Mouse (Mus musculus) E14TG2a.4 (cell line): ENCODE measurements around the gene Mllt6.
A peak's percentile ranks its signal among the peaks of the same experiment; 100 is the strongest.

Experiments used
- H3K27me3 ChIP-seq: 2 replicates; pipeline ENCODE4 v1.6.1; 2014; ENCODE audit warnings: low read length, control low read depth; ENCODE audit not compliant: insufficient read depth
- H3K36me3 ChIP-seq: 2 replicates; pipeline ENCODE4 v1.6.1; 2014; ENCODE audit warnings: low read length, control low read depth; ENCODE audit not compliant: insufficient read depth
- H3K4me1 ChIP-seq: replicated peaks from 2 replicates; pipeline ENCODE4 v1.6.1; 2014; ENCODE audit warnings: low read depth, low read length, control low read depth
- H3K4me3 ChIP-seq: replicated peaks from 2 replicates; pipeline ENCODE4 v1.5.1; 2014; ENCODE audit warnings: mild to moderate bottlenecking, low read length
- H3K9me3 ChIP-seq: 2 replicates; pipeline ENCODE4 v1.6.1; 2014; ENCODE audit warnings: low read length, control low read depth
- CTCF ChIP-seq: conservative IDR thresholded peaks from 2 replicates; pipeline ENCODE4 v1.5.1; 2014; ENCODE audit warnings: low read length
- NANOG ChIP-seq: IDR thresholded peaks from 2 replicates; pipeline ENCODE4 v1.6.1; 2014; ENCODE audit warnings: borderline replicate concordance, low read length, mixed read lengths
- POU5F1 ChIP-seq: IDR thresholded peaks from 2 replicates; pipeline ENCODE4 v1.6.1; 2014; ENCODE audit warnings: low read length, borderline replicate concordance

The Mllt6 gene

DNA sequence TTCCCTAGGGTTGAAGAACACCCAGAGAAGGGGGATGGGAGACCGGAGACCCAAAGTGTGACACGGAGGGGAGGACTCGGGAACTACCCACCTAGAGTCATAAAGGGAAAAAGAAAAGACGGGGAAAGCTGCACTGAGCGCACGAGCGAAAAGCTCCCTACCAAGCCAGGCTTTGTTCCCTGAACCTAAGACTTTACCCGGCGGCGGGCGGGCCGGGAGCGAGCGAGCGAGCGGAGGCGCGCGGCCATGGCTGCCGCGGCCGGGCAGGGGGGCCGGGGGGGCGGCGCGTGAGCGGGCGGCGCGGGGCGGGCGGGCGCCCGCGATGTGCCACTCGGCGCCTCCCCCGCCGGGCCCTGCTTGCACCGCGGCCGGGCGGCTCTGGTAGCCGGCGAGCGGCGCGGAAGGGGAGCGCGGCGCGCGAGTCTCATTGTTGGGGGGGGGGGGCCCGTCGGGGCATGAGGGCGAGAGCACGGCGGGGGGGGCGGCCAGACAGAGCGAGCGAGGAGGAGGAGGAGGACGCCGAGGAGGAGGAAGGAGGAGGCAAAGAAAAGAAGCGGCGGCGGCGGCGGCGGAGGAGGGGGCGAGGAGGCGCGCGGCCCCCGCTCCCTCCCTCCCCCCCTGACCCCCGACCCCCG, at the start of gene Mllt6:
Gene Mllt6 (plus strand): TSS at position 522 of the 635 bp plus-strand sequence.
- Histone ChIP-seq H3K27me3 (no peaks in the 10 kb centered on the region), H3K9me3 (no peaks in the 10 kb centered on the region), H3K4me1 (peaks cover 60% of the 10 kb centered on the region), H3K36me3 (peaks cover 42% of the 10 kb centered on the region), H3K4me3 (peak within 1 kb of the TSS; percentile 94)
- no peak for TF ChIP-seq POU5F1
- no peak for TF ChIP-seq CTCF
- TF ChIP-seq NANOG = no peak

DNA sequence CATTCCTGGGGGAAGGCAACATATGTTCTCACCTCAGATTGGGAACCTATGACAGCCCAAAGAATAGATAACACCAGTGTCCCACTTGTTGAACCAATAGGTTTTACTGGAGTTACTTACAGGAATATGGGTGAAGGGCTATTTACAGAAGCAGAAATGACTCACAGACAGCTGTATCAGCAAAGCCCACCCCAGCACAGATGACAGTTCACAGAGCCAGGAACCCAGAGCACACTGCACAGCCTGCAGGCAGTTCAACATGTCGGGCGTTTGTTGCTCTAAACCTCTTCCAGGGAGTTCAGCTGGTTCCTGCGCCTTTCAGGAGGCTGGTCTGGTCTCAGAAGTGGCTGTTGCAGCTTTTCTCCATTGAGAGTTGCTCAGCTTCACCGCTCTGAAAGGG, 47.9 kb upstream of the Mllt6 start:
- Histone ChIP-seq H3K4me3 (no peak overlapping the region), H3K27me3 (no peaks in the 10 kb centered on the region), H3K9me3 (no peaks in the 10 kb centered on the region), H3K4me1 (peaks cover 62% of the 10 kb centered on the region), H3K36me3 (peaks cover 98% of the 10 kb centered on the region)
- TF ChIP-seq CTCF = no peak
- TF ChIP-seq NANOG = no peak
- no peak for TF ChIP-seq POU5F1

DNA sequence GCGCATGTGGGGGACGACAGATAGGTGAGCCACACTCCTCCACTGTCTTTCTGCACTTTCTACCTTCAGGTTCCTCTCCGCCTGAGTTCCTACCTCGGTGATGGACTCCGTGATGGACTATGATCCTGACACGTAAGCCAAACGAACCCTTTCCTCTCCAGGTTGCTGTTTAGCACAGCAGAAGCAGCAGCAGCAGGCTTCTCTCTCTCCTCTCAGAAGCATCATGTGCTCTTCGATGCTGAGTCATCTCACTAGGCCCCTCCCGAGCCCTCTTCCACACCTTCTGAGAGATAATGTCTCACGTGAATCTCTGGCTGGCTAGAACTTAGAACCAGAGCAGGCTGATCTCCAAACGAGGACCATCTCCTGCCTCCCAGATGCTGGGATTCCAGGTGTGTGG, 44.8 kb upstream of the Mllt6 start:
- H3K9me3 ChIP-seq = no peaks in the 10 kb centered on the region
- H3K36me3 ChIP-seq = peaks cover 93% of the 10 kb centered on the region
- TF ChIP-seq POU5F1 (no peak), NANOG (no peak), CTCF (no peak)
- peaks cover 50% of the 10 kb centered on the region for H3K4me1 ChIP-seq
- H3K27me3 ChIP-seq = no peaks in the 10 kb centered on the region
- peak overlapping the region; percentile 60 for H3K4me3 ChIP-seq

DNA sequence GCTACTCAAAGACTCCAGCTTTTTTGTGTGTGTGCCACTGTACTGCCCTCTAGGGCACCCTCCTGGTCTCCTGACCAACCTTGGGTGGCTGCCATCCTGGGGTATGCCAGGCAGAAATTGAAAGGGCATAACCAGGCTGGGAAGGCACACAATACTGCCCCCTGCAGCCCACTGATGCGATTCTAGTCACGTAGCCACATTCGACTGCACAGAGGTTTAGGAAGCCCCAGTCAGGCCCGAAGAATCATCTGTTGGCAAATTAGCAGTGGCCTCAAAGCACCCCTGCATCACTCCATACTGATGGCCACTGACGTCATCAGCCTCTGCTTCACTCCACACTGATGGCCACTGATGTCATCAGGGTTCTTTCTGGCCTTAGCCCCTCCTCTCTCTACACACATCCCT, 43.8 kb upstream of the Mllt6 start:
- Histone ChIP-seq H3K4me1 (peaks cover 60% of the 10 kb centered on the region), H3K27me3 (no peaks in the 10 kb centered on the region), H3K36me3 (peaks cover 89% of the 10 kb centered on the region), H3K9me3 (no peaks in the 10 kb centered on the region), H3K4me3 (no peak overlapping the region)
- TF ChIP-seq CTCF (peak; percentile 44), POU5F1 (no peak)

DNA sequence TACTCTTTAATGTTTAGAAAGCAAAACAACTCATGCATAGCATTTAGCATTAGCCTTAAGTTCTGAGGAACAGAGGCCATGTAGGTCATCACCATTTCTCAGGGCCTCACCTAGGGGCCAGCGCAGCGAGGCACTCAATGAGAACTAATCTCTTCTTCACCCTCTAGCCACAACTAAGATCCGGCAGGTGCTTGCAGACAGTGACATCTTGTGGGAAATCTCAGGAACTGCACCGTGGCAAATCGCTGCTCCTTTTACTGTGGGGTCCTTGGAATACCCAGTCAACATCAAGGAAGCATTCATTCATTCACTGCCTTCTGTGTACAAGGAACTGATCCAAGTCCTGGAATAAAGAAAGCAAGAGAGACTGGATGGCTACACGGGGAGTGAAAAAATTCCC, 40.8 kb upstream of the Mllt6 start:
- H3K4me1 ChIP-seq = peaks cover 69% of the 10 kb centered on the region
- no peak for TF ChIP-seq NANOG
- TF ChIP-seq CTCF = peak; percentile 100
- TF ChIP-seq POU5F1 = no peak
- H3K9me3 ChIP-seq = no peaks in the 10 kb centered on the region
- H3K4me3 ChIP-seq = no peak overlapping the region
- H3K36me3 ChIP-seq = peaks cover 66% of the 10 kb centered on the region
- H3K27me3 ChIP-seq = no peaks in the 10 kb centered on the region

DNA sequence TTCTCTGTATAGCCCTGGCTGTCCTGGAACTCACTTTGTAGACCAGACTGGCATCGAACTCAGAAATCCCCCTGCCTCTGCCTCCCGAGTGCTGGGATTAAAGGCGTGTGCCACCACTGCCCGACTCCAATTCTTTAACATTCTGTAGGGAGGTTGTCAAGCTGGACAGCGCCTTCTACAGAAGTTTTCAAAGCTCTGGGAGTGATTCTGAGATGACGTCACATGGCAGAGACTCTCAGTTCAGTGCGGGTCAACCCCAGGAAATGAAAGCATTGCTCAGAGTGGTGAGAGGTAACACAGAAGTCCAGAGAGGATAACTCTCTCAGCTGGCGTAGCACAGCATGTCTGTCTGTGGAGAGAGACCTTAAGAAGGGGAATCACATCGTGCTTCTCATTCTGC, 40.0 kb upstream of the Mllt6 start:
- no peak for TF ChIP-seq POU5F1
- no peak for TF ChIP-seq NANOG
- no peak for TF ChIP-seq CTCF

DNA sequence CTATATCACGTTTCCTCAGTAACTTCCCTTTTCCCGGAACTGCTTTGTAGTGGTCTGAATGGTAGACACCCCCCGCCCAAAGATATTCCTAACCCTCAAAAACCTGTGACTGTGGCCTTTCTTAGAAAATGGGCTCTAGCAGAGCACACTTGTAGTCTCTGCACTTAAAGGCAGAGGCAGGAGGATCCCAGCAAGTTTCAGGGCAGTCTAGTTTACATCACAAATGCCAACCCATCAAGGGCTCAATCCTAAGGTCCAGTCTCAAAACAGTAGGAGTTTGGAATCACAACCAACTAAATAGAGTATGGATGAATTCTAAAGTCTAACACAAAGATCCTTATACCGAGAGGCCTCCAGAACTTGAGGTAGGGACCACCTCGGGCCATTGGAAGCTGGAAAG, 37.7 kb upstream of the Mllt6 start:
- peaks cover 44% of the 10 kb centered on the region for H3K36me3 ChIP-seq
- H3K9me3 ChIP-seq = no peaks in the 10 kb centered on the region
- TF ChIP-seq CTCF (no peak), NANOG (peak; percentile 49; the same call in 1 of the 2 replicates)
- H3K4me1 ChIP-seq = peaks cover 69% of the 10 kb centered on the region
- H3K27me3 ChIP-seq = no peaks in the 10 kb centered on the region
- H3K4me3 ChIP-seq = peak overlapping the region; percentile 93

More for the DNA sequence above, 40.0 kb upstream of the Mllt6 start:
- Histone ChIP-seq H3K4me1 (peaks cover 68% of the 10 kb centered on the region), H3K27me3 (no peaks in the 10 kb centered on the region), H3K36me3 (peaks cover 66% of the 10 kb centered on the region), H3K4me3 (0 out of 2 replicates have a peak overlapping the region, but pooled peaks have one; percentile 6), H3K9me3 (no peaks in the 10 kb centered on the region)

DNA sequence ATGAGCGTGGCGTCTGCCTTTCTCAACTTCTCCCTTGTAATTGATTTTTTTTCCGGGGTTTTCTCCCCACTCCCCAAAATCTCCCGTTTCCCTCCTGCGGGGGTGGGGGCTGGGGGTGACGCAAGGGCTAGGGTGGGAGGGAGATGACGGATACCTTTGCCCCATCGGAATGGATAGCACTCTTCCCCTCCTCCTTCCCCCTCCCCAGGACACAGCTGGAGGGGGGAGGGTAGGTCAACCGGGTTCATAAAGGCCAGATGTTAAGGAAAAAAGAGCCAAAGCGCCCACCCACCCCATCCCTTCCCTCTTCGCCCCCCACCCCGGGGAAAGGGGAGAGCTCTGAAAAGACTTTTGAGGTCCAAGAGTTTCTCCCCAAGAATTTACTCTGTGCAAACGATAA, 36.8 kb upstream of the Mllt6 start:
- H3K4me1 ChIP-seq = peaks cover 77% of the 10 kb centered on the region
- no peaks in the 10 kb centered on the region for H3K9me3 ChIP-seq
- H3K36me3 ChIP-seq = peaks cover 38% of the 10 kb centered on the region
- TF ChIP-seq POU5F1 (no peak), NANOG (no peak), CTCF (no peak)
- H3K4me3 ChIP-seq = peak overlapping the region; percentile 93
- H3K27me3 ChIP-seq = no peaks in the 10 kb centered on the region

DNA sequence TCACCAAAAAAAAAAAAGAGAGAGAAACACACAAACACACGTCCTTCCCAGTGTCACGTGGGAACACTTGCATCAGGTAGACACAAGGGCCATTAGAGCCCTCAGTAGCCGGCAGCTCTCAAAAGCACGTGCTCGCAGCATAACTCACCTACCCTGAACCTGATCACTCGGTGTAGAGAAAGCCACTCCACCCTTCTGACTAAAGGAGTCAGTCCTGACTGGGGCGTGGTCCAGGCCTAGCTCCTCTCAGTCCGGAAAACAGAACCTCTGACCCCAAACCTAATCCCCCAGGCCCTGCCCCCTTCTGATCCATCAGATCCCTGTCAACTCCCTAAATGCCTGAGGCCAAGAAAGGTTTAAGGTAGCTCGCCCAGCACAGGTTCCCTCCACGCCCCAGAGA, 36.4 kb upstream of the Mllt6 start:
- Histone ChIP-seq H3K4me1 (peaks cover 80% of the 10 kb centered on the region), H3K4me3 (peak overlapping the region; percentile 93), H3K36me3 (peaks cover 36% of the 10 kb centered on the region), H3K27me3 (no peaks in the 10 kb centered on the region), H3K9me3 (no peaks in the 10 kb centered on the region)
- TF ChIP-seq POU5F1 (no peak), CTCF (no peak), NANOG (0 out of 2 replicates have a peak, but pooled peaks have one; percentile 14)
